Mouse (Mus musculus): ENCODE measurements at regions not wholly inside any gene's neighbourhood (a gene's known extent, or its start where the extent isn't known, plus 50 kb on each side); places are given as distances from the start of the nearest gene placed in this dataset.
A peak's percentile ranks its signal among the peaks of the same experiment; 100 is the strongest.

GRCm38 (mm10) chr2:180854349-180855004 is 66.3 kb downstream of the Ythdf1 start:
- no peak for DNase-seq (ENCODE audit: extremely low spot score)

DNA sequence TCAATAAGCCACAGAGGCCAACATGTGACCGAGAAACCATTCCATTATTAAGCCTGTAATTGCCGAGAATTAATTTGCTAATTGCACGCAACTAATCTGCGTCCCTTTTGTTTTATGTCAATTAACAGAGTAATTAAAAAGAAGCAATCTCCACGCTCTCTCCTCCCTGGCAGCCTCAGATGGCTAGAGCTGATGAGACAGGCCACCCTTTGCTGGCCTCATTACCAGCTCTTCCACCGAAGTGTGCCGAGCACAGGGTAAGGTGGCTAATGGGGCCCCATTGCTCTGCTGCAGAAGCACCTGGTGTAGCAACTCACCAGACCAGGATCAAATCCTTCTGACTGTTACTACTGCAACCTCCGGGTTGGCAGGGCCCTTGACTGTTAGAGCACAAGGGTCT is 70.8 kb upstream of the Bhlhe23 start:
- no peak for DNase-seq (ENCODE audit: extremely low spot score)

GRCm38 (mm10) chr2:180845011-180845410 is 68.3 kb upstream of the Bhlhe23 start:
- DNase-seq (ENCODE audit: extremely low spot score): peak; percentile 10

GRCm38 (mm10) chr2:180843669-180844068 is 67.0 kb upstream of the Bhlhe23 start:
- DNase-seq (ENCODE audit: extremely low spot score): no peak

- DNase-seq (ENCODE audit: extremely low spot score): no peak
These were observed 62.4 kb upstream of the Bhlhe23 start for GRCm38 (mm10) chr2:180839126-180839525.

DNA sequence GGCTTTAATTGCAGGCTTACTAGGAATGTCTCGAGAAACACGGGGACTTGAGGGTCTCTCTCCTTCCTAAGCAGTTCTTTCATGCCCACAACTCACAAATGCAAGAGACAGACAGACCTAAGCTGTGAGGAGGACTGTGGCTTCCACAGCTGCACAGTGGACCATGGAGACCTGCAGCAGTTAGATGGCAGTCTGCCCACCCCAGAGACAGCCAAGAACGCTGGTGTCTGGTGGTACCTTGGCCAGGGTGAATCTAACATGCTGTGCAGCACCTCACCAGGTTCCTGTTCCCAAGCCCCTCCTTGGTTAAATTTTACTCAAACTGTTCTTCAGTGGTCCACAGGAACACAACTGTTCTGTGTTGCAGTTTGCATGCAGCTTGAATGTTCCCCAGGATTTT is 61.3 kb upstream of the Bhlhe23 start:
- DNase-seq (ENCODE audit: extremely low spot score): no peak

DNA sequence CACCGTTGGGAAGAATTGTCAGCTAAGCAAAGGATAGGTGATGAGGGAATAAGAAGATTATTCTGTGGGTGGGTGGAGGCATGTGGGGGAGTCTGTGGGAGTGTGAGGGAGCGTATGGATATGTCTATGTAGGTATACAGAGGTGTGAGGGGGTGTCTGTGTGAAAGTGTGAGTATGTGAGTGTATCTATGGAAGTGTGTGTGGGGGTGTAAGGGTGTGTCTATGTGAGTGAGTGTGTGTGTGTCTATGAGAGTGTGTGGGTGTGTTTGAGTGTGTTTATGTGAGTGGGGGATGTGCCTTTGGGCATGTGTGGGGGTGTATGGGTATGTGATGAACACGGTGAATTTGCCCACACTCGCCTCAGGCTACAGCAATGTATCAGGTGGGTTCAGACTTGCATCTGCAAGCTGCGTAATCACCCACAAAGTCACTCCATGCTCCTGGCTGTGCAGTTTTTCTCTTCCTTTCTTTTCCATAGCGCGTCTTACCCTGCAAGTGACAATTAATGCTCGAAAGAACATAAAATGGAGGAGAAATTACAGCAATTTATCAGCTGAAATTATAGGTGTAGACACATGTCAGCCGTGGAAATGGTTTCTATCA is 60.7 kb upstream of the Bhlhe23 start:
- DNase-seq (ENCODE audit: extremely low spot score): no peak

- no peak for DNase-seq (ENCODE audit: extremely low spot score)
These were observed 59.4 kb upstream of the Bhlhe23 start for GRCm38 (mm10) chr2:180835936-180836602.

GRCm38 (mm10) chr2:180832711-180833110 is 56.0 kb upstream of the Bhlhe23 start:
- DNase-seq (ENCODE audit: extremely low spot score): no peak

- DNase-seq (ENCODE audit: extremely low spot score): no peak
These were observed 53.9 kb upstream of the Bhlhe23 start for GRCm38 (mm10) chr2:180830607-180831006.

DNA sequence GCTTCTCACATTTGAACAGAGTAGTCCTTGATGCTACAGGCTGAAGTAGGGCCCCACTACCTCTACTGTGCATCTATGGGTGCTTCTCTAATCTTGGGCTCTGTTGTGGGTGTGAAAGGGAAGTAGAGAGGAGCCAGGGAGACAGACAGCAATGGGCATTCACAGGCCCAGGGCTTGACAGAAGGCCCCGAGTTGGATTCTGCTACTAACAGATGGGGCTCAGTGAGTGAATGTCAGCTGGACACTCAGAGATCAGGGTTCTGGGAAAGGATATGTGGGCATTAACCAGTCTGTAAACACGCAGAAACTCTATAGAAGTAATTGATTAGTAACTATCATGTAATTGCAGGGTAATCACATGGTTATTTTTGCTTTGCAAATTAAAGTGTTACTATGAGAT is 51.4 kb upstream of the Bhlhe23 start:
- no peak for DNase-seq (ENCODE audit: extremely low spot score)

DNA sequence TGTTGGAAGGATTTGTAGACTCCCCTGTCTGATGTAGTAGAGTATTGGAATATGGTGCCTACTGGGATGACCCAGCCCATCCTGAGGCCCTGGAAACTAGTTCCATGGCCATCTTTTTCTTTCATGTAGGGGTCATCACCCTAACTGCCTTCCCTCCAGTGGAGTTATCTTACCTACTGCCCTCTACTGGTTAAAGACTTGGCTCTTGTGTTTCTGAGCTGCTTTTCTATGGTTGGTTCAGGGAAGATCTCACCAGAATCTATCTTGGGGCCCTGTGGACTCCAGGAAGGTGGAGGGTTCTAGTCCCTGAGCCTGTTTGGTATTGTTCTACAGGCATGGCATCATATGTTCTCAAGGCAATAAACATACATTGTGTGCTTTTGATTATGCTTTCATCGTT is 50.0 kb upstream of the Bhlhe23 start:
- DNase-seq (ENCODE audit: extremely low spot score): no peak

Data from embryo, embryonic 9.5 days (tissue).